Comparison of ENCODE assay signal across 7 mouse cellular contexts in genomic region chr13:83984651-83985331, GRCm38 (mm10).
DNase-seq lines count a peak whose midpoint lies in the region; ATAC-seq lines count a peak whose summit lies in the region.

No protein-coding gene starts in this region.

- ATAC-seq in megakaryocyte progenitor cell, adult 5-6 weeks (replicated peaks; ENCODE audit: poor library complexity), result no peak

- DNase-seq in cerebellum, postnatal 14 days, result peak; percentile 85
- DNase-seq in frontal cortex, postnatal 10 days (ENCODE audit: low spot score in 2 of 2), result peak; percentile 18 to 57
- DNase-seq in left cerebral cortex, postnatal 10 days (ENCODE audit: extremely low spot score in 1 of 2, low spot score in 2 of 2), result peak; percentile 57 to 61
- peak; percentile 35 for DNase-seq in retina, postnatal 1 day
- DNase-seq in testis, postnatal 14 days (ENCODE audit: low spot score), result no peak
- DNase-seq in urinary bladder, adult 2 months (ENCODE audit: low spot score), result no peak

- intact Hi-C loops in left cerebral cortex, postnatal 10 days (cut with DNase I), result loop anchor here (5.0 kb wide), 2 partner anchors 242 to 773 kb away; no protein-coding TSS in a partner anchor

Comparison
In these comparisons a context has a peak if more than half of its experiments do, and no peak if none do; other contexts are left out.
1. DNase-seq: peak in cerebellum, postnatal 14 days (2 of 2), frontal cortex, postnatal 10 days (2 of 2), left cerebral cortex, postnatal 10 days (2 of 2) and retina, postnatal 1 day (single experiment); none in testis, postnatal 14 days (single experiment) and urinary bladder, adult 2 months (single experiment).